Mouse (Mus musculus) Patski (cell line): ENCODE measurements at regions not wholly inside any gene's neighbourhood (a gene's known extent, or its start where the extent isn't known, plus 50 kb on each side); places are given as distances from the start of the nearest gene placed in this dataset.

Experiments used
- ATAC-seq: fragments of 100-300 bp; one replicate; pipeline ENCODE4 v1.8.0; 2021
- CTCF ChIA-PET: fragments of 350-600 bp; sonication (Branson Sonifier 250); formaldehyde crosslinking; loops from one replicate; lab custom pipeline; 2022; ENCODE audit warnings: inconsistent platforms; lab: Charles Lee
- POLR2A ChIA-PET: fragments of 350-600 bp; sonication (Branson Sonifier 250); formaldehyde crosslinking; loops from one replicate; lab custom pipeline; 2022; ENCODE audit warnings: antibody characterized with exemption, inconsistent platforms; lab: Charles Lee
- DNase-seq: peaks from one replicate; pipeline ENCODE4 v3.0.0-alpha.2; 2011; ENCODE audit warnings: low read depth, low spot score
- H3K27me3 ChIP-seq: fragments of 371-371 bp; one replicate; pipeline ENCODE4 v1.5.1; 2021
- CTCF ChIP-seq: fragments of 100-300 bp; IDR thresholded peaks from one replicate; pipeline ENCODE4 v1.5.1; 2021
- in situ Hi-C: fragments of 300-500 bp; cut with MboI; formaldehyde crosslinking; loops from 3 replicates; pipeline ENCODE4 v1.11.1; 2018; ENCODE audit warnings: low pct_unique_long_range_greater_than_20kb, mixed read lengths

DNA sequence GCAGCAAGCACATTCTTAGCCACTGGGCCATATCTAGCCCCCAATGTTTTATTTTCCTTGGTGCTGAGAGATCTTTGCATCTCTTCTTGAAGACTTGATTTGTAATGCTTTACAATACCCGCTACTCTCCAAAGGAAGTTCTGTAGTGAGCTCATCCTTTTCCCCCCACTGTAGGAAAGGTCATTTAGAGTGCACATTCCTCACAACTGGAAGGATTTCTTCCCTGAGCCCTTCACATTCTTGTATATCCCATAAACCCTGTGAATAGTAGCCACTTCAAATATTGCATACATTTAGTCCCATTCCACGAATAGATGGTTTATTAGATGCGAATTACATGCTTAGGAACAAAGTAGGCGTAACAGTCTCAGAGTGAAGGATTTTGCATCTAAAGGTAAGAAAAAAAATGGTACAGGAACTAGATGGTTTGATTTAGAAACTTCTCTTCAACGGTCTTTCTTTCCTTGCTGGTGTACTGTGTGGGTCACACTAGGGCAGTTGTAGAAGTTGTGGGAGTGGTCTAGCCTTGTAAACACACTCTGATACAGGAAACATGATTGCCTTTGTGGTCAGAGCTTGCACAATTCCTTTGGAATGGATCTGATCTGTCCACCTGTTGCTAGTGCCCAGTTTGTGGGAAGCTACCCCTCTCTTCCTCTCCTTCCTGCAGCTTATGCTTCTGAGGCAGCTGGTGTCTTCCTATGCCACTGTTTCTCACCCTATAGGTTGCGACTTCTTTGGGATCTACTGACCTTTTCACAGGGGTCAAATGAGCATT is 326.0 kb upstream of the Prickle1 start:
- H3K27me3 ChIP-seq: no peaks in the 10 kb centered on the region
- POLR2A ChIA-PET: interaction anchor here (1.0 kb wide), 1 partner anchor 12 kb away, joined by 4 read pairs; no protein-coding TSS in a partner anchor
- TF ChIP-seq CTCF: no peak
- in situ Hi-C loops: no loop called here
- CTCF ChIA-PET: no interaction called here
- peak; percentile 41 for DNase-seq
- ATAC-seq: peak; percentile 94

DNA sequence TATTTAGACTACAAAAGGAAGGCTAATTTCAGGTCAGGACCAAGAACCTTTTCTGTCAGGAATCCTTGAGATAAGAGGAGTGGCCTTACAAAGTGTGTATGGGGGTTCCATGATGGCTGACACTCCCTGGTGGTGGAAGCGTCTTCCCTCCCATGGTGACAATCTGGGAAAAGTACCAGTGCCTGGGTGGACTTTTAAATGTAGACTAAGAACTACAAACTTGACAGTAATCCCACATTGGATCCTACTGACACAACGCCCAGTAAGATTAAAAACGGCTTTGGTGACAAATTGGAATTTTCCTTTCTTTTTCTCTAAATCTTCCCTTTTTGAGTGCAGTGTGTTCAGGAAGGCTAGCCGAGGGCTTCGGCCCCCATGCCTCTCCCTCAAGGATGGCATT is 325.3 kb upstream of the Prickle1 start:
- in situ Hi-C loops: no loop called here
- no peak for DNase-seq
- ATAC-seq: no peak
- POLR2A ChIA-PET: interaction anchor here (1.0 kb wide), 1 partner anchor 11 kb away, joined by 4 read pairs; no protein-coding TSS in a partner anchor
- no peaks in the 10 kb centered on the region for H3K27me3 ChIP-seq
- TF ChIP-seq CTCF: no peak
- CTCF ChIA-PET: no interaction called here

DNA sequence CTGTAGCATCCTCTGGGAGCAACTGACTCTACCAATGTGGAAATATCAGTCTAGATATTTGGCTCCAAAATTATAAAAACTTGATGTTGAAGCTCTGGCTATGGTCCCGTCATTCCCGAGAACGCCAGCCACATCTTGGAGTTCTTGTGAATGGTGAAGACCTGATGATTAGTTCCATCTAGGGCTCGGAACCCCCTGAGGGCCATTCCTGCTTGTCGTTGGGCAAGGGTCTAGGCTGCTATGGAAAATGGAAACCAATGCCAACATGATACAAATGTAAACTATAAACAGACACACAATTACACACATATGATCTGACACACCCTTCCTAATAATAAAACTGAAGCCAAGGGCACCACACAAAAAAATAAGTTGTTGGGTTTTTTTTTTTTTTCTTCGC is 323.9 kb upstream of the Prickle1 start:
- ChIA-PET CTCF (no interaction called here), POLR2A (no interaction called here)
- H3K27me3 ChIP-seq: no peaks in the 10 kb centered on the region
- TF ChIP-seq CTCF: no peak
- DNase-seq: no peak
- ATAC-seq: no peak
- in situ Hi-C loops: no loop called here

DNA sequence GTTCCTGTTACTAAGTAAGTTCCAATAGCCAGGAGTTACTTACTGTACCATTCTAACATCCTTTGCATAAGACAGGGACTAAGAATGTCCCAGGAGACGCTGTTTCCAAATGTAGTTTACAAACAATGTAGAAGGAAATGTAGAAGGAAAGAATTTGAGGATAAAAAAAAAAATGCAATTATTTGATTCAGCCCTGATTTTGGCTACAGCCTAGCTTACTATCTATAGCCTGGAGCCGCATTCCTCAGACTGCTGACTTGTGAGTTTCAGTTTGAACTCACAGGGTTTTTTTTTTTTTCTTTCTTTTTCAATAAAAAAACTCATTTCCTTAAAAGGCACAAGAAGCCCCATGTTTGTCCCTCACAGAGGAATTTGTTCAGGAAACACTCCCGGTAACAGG is 321.2 kb upstream of the Prickle1 start:
- no peak for TF ChIP-seq CTCF
- DNase-seq (no peak), ATAC-seq (no peak)
- no peaks in the 10 kb centered on the region for H3K27me3 ChIP-seq
- ChIA-PET POLR2A (interaction anchor here (0.6 to 0.8 kb wide), 2 partner anchors 41 to 278 kb away, joined by 3 to 11 read pairs; no protein-coding TSS in a partner anchor), CTCF (interaction anchor here (0.6 to 1.7 kb wide), 3 partner anchors 11 to 18 kb away, joined by 3 to 5 read pairs (median 4); no protein-coding TSS in a partner anchor)
- in situ Hi-C loops: no loop called here

DNA sequence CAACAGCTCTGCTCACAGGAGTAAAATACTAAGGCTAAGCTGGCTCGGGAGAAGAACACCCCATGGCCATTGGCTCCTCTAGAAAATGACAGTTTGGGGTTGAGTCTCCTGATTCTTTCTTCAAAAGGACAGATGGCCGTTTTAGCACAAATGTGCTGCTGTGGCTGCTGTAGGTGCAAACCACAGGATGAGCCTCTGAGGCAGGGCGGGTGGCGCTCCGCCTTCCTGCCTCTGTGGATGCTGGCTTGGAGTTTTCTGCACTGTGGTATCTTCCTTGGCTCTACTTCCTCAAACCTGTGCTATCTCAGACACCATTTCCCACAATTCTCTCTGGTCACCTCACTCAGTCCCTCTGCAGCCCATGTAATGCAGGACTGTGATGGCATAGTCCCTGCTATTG is 317.8 kb upstream of the Prickle1 start:
- ChIA-PET CTCF (no interaction called here), POLR2A (no interaction called here)
- in situ Hi-C loops: no loop called here
- H3K27me3 ChIP-seq: no peaks in the 10 kb centered on the region
- no peak for TF ChIP-seq CTCF
- DNase-seq: no peak
- ATAC-seq: no peak

DNA sequence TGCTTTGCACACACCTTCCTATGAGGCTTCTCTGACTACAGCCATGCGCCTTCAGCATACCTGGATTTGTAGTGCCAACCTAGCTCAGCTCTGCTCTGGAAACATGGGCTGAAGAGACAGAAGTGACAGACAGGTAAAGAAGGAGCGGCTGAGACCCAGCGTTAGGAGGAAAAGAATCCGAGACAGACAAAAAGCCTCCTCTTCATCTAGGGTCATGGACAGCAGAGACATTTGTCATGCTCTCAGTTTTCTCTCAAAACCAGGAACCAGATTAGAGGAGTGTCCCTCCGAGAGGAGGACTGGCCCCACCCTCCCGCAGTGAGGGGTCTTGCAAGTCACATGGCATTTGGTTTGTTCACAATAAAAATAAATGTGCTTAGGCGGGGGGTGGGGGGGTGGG is 317.4 kb upstream of the Prickle1 start:
- DNase-seq: no peak
- ChIA-PET CTCF (interaction anchor here (1.2 kb wide), 1 partner anchor 12 kb away, joined by 3 read pairs; no protein-coding TSS in a partner anchor), POLR2A (no interaction called here)
- TF ChIP-seq CTCF: no peak
- in situ Hi-C loops: no loop called here
- no peak for ATAC-seq
- H3K27me3 ChIP-seq: no peaks in the 10 kb centered on the region

DNA sequence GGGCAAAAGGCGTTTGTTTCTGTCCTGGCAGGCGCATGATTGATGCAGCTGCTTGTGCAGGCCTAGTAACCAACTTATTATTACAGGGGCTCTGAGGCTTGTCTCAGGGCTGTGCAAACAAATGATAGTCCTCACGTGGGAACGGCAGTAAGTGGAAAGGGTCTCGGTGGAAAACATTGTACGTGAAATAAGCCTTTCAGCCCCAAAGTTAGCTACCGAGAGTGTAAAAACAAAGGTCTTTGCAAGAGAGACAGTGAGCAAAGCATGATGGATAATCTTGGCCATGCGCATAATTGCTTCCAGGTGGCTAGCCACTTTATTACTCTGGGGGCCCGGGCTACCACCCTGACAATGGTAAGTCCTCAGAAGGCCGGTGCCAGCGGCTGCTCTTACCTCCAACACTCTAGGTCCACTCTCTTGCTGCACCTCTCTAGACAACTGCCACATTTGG is 315.3 kb upstream of the Prickle1 start:
- no peak for TF ChIP-seq CTCF
- ATAC-seq: no peak
- no peaks in the 10 kb centered on the region for H3K27me3 ChIP-seq
- ChIA-PET CTCF (no interaction called here), POLR2A (no interaction called here)
- in situ Hi-C loops: no loop called here
- DNase-seq: no peak

DNA sequence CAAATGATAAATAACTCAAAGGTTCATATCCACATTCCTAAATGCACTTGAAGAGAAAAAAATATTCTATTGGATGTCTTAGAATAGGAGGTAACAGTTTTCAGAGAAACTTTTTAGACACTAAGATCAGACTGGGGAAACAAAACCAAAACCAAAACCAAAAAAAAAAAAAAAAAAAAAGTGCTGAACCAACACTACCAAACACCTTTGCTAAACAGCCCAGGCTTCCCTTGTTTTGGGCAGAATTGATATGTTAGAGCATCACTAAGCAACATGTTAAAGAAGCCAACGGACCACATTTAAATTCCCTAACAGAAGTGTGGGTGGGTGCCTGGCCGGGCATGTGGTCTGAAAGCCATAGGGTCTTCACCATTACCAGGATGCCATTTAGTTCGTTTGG is 314.5 kb upstream of the Prickle1 start:
- CTCF ChIA-PET: interaction anchor here (0.8 kb wide), 1 partner anchor 27 kb away, joined by 3 read pairs; no protein-coding TSS in a partner anchor
- in situ Hi-C loops: no loop called here
- POLR2A ChIA-PET: interaction anchor here (1.0 kb wide), 1 partner anchor 11 kb away, joined by 4 read pairs; no protein-coding TSS in a partner anchor
- ATAC-seq (no peak), DNase-seq (no peak)
- no peak for TF ChIP-seq CTCF
- no peaks in the 10 kb centered on the region for H3K27me3 ChIP-seq

DNA sequence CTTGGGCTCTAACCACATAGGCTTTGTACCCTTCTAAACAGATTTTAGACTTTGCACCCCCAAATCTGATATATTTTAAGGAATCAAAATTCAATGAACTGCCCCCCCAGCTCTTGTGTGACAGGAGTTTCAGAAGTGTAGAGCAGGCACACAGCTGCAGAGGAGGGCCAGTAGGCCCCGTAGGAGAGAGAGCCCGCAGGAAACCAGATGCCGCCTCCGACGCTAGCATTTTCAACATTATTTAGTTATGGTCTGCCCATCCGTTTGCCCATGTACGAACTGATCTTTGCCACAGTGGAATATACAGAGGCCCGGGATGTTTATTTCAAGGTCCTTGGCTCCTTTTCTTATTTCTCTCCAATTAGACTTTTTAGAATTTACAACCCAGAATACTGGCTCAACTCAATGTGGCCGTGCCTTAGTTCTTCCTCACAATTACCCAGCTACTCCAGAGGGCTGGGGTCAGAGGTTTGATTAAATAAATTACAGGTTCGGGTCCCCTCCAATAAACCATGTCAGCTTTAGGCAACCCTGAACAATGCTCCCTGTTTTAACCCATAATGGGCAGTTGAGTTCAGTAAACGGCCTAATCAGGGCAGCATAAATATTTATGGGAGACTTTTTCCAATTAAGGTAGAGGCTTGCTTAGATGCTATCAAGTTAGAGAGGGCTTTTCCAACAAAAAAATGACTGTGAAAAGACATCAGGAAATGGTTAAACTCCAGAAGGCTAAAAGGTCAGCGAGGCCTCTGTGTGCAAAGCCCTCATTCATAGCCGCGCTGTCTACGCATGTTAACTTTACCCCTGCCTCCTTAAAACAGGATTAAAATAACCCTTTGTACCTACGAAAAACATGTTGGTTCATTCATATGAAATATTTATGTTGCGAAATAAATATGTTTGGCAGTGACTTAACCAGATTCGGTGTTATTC is 308.2 kb upstream of the Prickle1 start:
- POLR2A ChIA-PET: interaction anchor here (1.1 kb wide), 1 partner anchor 14 kb away, joined by 3 read pairs; no protein-coding TSS in a partner anchor
- CTCF ChIA-PET: no interaction called here
- DNase-seq (no peak), ATAC-seq (no peak)
- no peaks in the 10 kb centered on the region for H3K27me3 ChIP-seq
- in situ Hi-C loops: no loop called here
- TF ChIP-seq CTCF: no peak

DNA sequence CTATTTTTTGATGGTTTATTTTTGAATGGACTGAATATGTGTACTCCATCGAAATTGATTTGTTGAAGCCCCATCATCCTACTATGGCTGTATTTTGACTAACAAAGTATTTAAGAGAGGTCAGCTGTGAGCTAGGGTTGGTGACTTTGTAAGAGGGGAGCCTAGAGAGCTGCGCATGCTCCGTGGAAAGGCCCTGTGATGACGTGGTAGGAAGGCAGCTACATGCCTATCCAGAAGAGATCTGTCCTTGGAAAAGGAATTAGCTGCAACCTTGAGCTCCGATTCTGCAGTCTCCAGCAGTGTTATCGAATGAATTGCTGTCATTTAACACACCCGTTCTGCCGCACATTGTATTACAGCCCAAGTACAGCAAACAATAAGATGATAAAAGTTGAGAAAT is 287.1 kb upstream of the Prickle1 start:
- DNase-seq (no peak), ATAC-seq (no peak)
- ChIA-PET CTCF (interaction anchor here (1.4 kb wide), 1 partner anchor 9 kb away, joined by 3 read pairs; no protein-coding TSS in a partner anchor), POLR2A (interaction anchor here (0.6 kb wide), 1 partner anchor 53 kb away, joined by 5 read pairs; no protein-coding TSS in a partner anchor)
- no peaks in the 10 kb centered on the region for H3K27me3 ChIP-seq
- in situ Hi-C loops: no loop called here
- TF ChIP-seq CTCF: no peak
